26 mouse cellular contexts compared by ENCODE assay signal in the genomic region with DNA sequence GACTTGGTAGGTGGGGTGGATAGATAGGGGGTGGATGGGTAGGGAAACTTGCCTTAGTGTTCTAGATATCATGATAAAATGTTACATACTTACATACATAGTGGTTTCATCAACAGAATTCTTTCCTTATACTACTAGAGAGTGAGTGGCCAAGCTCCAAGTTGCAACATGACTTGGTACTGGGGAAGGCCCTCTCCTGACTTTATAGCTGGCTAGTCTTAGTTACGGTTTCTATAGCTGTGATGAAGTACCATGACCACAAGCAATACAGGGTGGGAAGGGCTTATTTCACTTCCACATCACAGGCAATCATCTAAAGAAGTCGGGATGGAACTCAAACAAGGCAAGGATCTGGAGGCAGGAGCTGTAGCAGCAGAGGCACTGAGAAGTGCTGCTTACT.
"Had no signal": no experiment of that assay in that cellular context is flagged by ENCODE, and none has a peak within 500 bp of the region (broad histone marks: within the 10 kb centered on the region; RNA-seq: fewer than 3 reads in every experiment).

No protein-coding gene starts in this region.

- ATAC-seq: inflammation-experienced regulatory T-cells, adult 6 months; intestine, embryonic 15.5 days; intestine, postnatal 0 days had no signal

- H3K9ac ChIP-seq: heart, embryonic 13.5 days; heart, embryonic 15.5 days; hindbrain, embryonic 13.5 days; hindbrain, embryonic 15.5 days; intestine, embryonic 15.5 days; limb, embryonic 12.5 days; liver, embryonic 13.5 days; liver, embryonic 15.5 days had no signal

- H3K27ac ChIP-seq: heart, embryonic 10.5 days; heart, embryonic 13.5 days; heart, embryonic 15.5 days; hindbrain, embryonic 13.5 days; hindbrain, embryonic 15.5 days; intestine, embryonic 15.5 days; layer of hippocampus, adult 2 months; limb, embryonic 10.5 days; limb, embryonic 12.5 days; liver, embryonic 13.5 days; liver, embryonic 15.5 days had no signal

- H3K9me3 ChIP-seq: heart, embryonic 10.5 days; heart, embryonic 13.5 days; heart, embryonic 15.5 days; hindbrain, embryonic 13.5 days; hindbrain, embryonic 15.5 days; intestine, embryonic 15.5 days; limb, embryonic 10.5 days; limb, embryonic 12.5 days; liver, embryonic 13.5 days; liver, embryonic 15.5 days had no signal

- H3K4me1 ChIP-seq: heart, embryonic 10.5 days; heart, embryonic 13.5 days; heart, embryonic 15.5 days; hindbrain, embryonic 13.5 days; hindbrain, embryonic 15.5 days; intestine, embryonic 15.5 days; limb, embryonic 10.5 days; limb, embryonic 12.5 days; liver, embryonic 13.5 days; liver, embryonic 15.5 days had no signal

- H3K27me3 ChIP-seq: heart, embryonic 13.5 days; heart, embryonic 15.5 days; hindbrain, embryonic 13.5 days; hindbrain, embryonic 15.5 days; intestine, embryonic 15.5 days; limb, embryonic 12.5 days; liver, embryonic 13.5 days; liver, embryonic 15.5 days had no signal

- DNase-seq: gastrocnemius, postnatal 14 days; gastrocnemius, postnatal 36 days; heart, adult 18-20 months; heart, postnatal 14 days; heart, postnatal 36 days; kidney, adult 18-20 months; kidney, adult 8-10 months; kidney, postnatal 10 days; kidney, postnatal 25 days; kidney, postnatal 4 days; liver; liver, embryonic 13.5 days had no signal

- H3K4me3 ChIP-seq: heart, embryonic 10.5 days; heart, embryonic 13.5 days; heart, embryonic 15.5 days; hindbrain, embryonic 13.5 days; hindbrain, embryonic 15.5 days; intestine, embryonic 15.5 days; layer of hippocampus, adult 2 months; left cerebral cortex, adult 2 months; limb, embryonic 10.5 days; limb, embryonic 12.5 days; liver, embryonic 13.5 days; liver, embryonic 15.5 days had no signal

- H3K4me2 ChIP-seq: heart, embryonic 13.5 days; heart, embryonic 15.5 days; hindbrain, embryonic 13.5 days; hindbrain, embryonic 15.5 days; intestine, embryonic 15.5 days; limb, embryonic 12.5 days; liver, embryonic 11.5 days; liver, embryonic 13.5 days; liver, embryonic 15.5 days had no signal

- H3K36me3 ChIP-seq: heart, embryonic 10.5 days; heart, embryonic 13.5 days; heart, embryonic 15.5 days; hindbrain, embryonic 13.5 days; hindbrain, embryonic 15.5 days; intestine, embryonic 15.5 days; limb, embryonic 10.5 days; limb, embryonic 12.5 days; liver, embryonic 13.5 days; liver, embryonic 15.5 days had no signal
